Mouse (Mus musculus) neural tube, embryonic 10.5 days (tissue): ENCODE measurements around the gene 9130213A22Rik.
A peak's percentile ranks its signal among the peaks of the same experiment; 100 is the strongest.

Source experiments
- DNase-seq: peaks from one replicate; pipeline ENCODE4 v3.0.0-alpha.2; 2017; ENCODE audit warnings: low spot score; ENCODE audit errors: extremely low spot score

Gene 9130213A22Rik

GRCm38 (mm10) chr11:69123693-69124497 is 1.5 kb upstream of the 9130213A22Rik start:
- peak; percentile 98 for DNase-seq

- DNase-seq, result peak; percentile 99
Measured at GRCm38 (mm10) chr11:69123056-69123692, 785 bp upstream of the 9130213A22Rik start.

DNA sequence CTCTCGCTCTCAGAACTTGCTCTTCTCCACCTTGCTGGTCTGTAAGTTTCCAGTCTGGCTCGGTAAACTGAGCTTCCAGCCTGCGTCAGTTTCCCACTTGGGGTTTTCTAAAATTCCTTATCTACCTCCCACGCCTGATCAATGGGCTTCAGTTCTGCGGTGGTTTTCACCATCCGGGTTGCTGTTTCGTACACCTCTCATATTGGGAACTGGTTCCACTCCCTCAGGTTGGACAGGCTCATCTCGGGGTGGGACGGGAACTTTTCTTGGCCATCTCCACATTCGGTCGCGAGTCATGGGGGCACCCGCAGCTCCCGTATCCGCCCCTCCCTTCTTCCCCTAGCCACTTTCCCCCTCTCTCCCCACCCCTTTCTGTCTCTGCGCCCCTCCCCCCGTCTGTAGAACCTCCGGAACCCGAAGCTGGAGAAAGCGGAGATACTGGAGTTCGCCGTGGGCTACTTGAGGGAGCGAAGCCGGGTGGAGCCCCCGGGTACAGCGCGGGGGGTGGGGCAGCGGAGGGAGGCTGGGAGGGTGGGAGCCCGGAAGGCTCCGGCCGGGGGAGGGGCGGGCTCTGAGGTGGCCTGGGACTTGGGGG is 551 bp downstream of the 9130213A22Rik start:
- DNase-seq, result peak; percentile 71

DNA sequence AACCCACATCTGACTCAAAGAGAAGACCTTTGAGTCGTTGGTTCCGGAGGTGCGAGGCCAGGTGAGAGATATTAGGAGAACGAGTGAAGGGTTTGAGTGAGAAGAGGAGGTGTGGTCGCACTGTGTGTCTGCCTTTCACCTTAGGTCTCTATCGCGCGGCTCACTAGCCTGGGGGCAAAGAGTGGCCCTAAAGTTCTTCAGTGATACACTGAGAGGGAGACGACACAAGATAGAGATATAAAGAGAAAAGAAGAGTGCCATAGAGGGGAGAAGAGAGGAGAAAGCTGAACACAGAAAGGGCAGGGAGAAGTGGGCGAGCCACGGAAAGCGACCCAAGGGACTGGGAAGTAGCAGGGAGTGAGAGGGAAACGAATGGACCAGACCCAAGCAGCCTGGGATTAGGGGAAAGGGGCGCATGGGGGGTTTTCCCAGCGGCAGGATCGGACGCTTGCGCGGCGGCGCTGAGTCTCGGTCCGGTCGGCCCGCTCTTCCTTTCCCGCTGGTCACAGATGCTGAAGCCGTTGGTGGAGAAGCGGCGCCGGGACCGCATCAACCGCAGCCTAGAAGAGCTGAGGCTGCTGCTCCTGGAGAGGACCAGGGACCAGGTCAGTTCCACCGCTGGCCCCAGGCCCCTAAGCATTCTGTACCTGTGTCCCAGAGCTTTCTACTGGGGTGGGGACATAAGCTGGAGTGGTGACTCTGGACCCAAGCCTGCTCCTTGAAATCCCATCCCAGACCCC is 1.2 kb downstream of the 9130213A22Rik start:
- peak; percentile 67 for DNase-seq

- peak; percentile 68 for DNase-seq
Measured at GRCm38 (mm10) chr11:69120221-69121000, 2.0 kb downstream of the 9130213A22Rik start, which contains the start of gene Hes7. Hes7 (plus strand) TSS chr11:69120404.

- DNase-seq, result no peak
Measured at GRCm38 (mm10) chr11:69119446-69120155, 2.8 kb downstream of the 9130213A22Rik start.

- peak; percentile 92 for DNase-seq
Measured at GRCm38 (mm10) chr11:69118765-69119164, 3.6 kb downstream of the 9130213A22Rik start.

GRCm38 (mm10) chr11:69117737-69118695 is 4.4 kb downstream of the 9130213A22Rik start:
- DNase-seq, result peak; percentile 78

DNA sequence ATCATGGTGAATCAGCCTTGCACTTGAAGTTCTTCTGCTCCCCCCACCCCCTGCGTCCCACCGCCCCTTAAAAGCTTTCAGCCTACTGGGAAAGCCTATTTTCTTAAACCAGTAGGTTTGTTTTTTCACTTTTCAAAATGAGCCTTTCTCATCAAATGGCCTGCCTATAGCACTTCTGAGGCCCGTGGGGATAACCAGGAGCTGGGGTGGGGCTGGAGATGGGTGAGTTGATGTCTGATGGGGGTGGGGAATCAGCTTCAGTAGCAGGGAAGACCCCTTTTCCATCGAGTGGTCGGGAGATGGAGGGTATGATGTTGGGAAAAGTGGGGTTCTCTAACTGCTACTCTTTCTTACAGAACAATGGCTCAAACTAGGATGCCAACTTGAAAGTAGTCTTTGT is 5.5 kb downstream of the 9130213A22Rik start:
- no peak for DNase-seq

- DNase-seq, result no peak
Measured at GRCm38 (mm10) chr11:69114621-69115020, 7.8 kb downstream of the 9130213A22Rik start.

DNA sequence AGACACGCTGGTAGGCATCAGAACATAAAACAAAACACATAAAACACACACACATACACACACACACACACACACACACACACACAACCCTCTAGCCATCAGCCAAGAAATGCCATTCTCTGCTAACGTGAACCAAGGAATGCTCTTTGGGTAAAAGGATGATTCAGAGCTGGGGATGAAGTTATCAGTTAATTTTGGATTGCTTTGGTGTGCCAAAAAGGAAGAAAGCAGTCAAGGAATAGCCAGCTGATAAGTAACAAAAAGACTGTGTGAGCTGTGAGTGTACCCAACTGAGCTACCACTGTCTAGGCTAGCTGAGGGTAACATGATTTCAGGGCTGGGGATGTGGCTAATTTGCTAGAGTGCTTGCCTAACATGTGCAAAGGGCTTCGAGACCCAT is 8.4 kb downstream of the 9130213A22Rik start:
- no peak for DNase-seq

- no peak for DNase-seq
Measured at GRCm38 (mm10) chr11:69111865-69112264, 10.5 kb downstream of the 9130213A22Rik start.

DNA sequence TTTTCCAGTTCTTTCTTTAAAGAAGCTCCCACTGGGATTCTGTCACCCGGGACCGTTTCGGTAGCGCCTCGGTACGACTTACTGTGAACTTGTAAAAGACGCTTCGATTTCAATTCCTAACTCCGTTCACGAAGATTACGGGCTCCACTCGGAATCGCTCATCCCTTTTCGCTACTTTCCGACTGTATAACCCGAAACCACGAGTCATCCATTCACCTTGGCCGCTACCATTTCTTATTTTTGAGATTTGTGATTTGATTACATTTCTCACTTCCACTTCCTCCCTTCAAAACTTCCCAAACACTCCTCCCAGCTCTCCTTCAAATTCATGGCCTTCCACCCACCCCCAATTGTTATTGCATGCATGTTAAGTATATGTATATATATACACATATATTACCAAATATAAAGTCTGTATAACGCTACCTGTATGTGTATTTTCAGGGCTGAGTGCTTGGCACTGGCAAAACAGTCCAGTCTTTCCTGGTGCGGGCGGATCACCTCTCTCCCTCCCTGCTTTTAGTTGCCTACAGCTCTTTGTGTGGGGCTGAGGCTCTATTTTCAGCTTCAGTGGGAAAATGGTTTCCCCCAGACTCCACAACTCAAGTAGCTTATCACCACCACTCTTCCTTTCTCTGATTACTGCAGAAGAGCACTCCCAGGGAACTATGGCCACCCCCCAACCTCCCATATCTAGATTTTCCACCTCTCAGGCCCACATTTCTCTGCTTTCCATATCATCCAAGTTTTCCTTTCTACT is 11.2 kb downstream of the 9130213A22Rik start:
- DNase-seq, result peak; percentile 41

DNA sequence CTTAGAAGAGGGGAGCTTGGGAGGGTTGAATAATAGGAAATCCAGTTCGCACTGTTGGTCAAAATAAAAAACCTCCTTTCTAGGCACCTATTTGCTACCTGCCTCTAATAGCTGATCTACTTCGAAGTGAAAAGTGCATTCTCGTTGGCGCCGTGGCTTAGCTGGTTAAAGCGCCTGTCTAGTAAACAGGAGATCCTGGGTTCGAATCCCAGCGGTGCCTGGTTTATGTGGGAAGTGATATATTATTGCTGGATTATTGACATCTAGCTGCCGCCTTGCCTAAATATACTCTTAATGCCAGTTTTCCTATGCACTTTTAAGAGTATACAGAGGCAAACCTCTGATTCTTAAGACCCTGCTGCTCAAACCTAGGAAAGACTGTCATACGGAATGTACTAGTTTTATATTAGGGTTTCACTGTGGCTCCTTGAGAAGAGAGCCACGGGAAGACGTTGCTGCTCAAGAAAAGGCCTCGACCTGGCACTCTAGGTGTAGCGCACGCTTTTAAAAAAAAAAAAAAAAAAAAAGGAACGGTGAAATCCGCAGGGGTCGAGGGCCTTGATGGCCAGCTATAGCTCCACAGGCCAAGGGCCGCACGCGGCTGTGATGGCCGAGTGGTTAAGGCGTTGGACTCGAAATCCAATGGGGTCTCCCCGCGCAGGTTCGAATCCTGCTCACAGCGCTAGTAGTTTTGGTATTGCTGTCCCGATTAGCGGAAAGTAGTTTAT is 11.9 kb downstream of the 9130213A22Rik start:
- peak; percentile 99 for DNase-seq

DNA sequence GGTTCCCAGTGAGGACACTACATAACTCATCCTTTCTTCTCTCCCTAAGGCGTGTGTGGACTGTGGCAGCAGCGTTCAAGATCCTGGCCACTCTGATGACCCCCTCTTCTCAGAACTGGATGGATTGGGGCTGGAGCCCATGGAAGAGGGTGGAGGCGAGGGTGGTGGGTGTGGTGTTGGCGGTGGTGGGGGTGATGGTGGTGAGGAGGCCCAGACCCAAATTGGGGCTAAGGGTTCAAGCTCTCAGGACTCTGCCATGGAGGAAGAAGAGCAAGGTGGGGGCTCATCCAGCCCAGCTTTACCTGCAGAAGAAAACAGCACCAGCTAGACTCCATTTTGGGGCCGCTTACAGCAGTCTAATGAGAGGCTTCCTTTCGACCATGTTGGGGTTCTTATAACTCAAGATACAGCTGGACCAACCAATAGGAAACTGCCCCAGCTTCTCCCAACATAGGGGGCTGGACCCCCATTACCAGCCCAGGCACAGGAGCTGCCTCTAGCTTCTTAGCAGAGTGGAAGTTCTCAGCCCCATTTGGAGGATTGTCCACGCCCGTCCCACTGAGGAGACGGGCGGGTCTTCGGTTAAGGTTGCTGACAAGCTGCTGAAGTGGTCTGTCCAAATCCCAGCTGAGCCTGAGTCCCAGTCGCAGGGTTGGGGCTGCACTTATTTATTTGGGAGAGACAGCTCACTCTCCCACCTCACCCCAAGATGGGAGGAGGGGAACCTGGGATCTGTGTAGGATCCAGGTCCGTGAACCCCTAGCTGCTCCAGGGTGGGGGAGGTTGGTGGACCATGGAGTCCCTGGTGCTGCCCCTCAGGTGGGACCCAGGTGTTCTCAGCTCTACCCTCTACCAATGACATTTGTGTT is 13.1 kb downstream of the 9130213A22Rik start:
- DNase-seq, result no peak

- DNase-seq, result no peak
Measured at GRCm38 (mm10) chr11:69108223-69108622, 14.2 kb downstream of the 9130213A22Rik start.

GRCm38 (mm10) chr11:69107676-69108075 is 14.7 kb downstream of the 9130213A22Rik start:
- DNase-seq, result no peak
